Mouse (Mus musculus): Measurements from ENCODE around the gene Elovl1. TPM values are rescaled to one million over a fixed set of nuclear protein-coding genes. Genes with fewer than 3 reads are reported as not detected.

The Elovl1 gene
- 978 and 1,062 TPM in 2 replicates for polyA plus RNA-seq (2012; rRNA removed)

DNA sequence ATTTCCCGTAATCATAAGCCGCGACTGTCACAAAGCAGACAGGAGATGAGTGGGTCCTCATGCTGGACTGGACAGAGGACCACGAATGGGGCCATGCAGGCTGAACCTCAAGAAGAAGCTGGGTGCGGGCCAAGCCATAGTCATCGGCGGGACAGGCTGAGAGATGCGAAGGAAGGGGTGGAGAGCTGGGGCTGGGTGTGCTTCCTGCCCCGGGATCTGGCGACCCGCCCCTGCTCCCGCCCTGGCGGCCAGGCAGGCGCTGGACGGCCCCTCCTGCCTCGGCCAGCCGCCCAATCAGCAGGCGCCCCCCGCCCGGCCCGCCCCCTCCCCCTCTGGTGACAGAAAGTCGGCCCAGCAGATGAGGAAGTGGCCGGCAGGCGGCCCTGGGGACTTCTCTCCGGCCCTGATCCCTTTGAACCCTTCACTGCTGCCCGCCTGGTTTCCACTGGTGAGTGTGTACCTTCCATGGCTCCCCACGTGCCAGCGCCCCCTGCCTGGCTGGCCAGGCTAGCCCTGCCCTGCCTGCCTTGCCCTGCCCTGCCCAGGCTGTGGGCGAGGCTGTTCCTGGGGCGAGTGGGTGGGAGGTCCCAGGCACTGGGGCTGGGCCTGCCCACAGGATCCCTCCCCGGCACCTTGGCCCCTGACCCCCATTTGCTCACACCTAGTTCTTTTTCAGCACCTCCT is at the start of gene Elovl1:
TSS of gene Elovl1 (plus strand) at position 326 of the 684 bp plus-strand sequence.
- 1% methylated on average over 31 of the region's 31 CpGs for WGBS
- Histone ChIP-seq H3K4me3 (replicated peaks; ENCODE audit: extremely low read depth, low read depth, low read length) (peak within 1 kb of the TSS; percentile 89), H3K4me1 (ENCODE audit: control insufficient read depth, insufficient read depth, low read length) (peaks cover 26% of the 10 kb centered on the region)
- TF ChIP-seq POLR2A (IDR thresholded peaks at IDR 0.05; ENCODE audit: borderline replicate concordance, extremely low read depth, low read depth, low read length) (peak; percentile 78; the same call in 1 of the 2 replicates), CTCF (IDR thresholded peaks at IDR 0.05; ENCODE audit: insufficient read depth, low read length) (peak; percentile 29; the same call in 1 of the 2 replicates)
- peak; percentile 90 for DNase-seq

- no peak for TF ChIP-seq CTCF (IDR thresholded peaks at IDR 0.05; ENCODE audit: insufficient read depth, low read length)
- no peak for TF ChIP-seq POLR2A (IDR thresholded peaks at IDR 0.05; ENCODE audit: borderline replicate concordance, extremely low read depth, low read depth, low read length)
- no peak for DNase-seq
- Histone ChIP-seq H3K4me1 (ENCODE audit: control insufficient read depth, insufficient read depth, low read length) (no peaks in the 10 kb centered on the region), H3K4me3 (replicated peaks; ENCODE audit: extremely low read depth, low read depth, low read length) (no peak overlapping the region)
- WGBS, result 90% methylated on average over 7 of the region's 7 CpGs
These were observed 44.6 kb upstream of the Elovl1 start for GRCm38 (mm10) chr4:118383271-118383670.

DNA sequence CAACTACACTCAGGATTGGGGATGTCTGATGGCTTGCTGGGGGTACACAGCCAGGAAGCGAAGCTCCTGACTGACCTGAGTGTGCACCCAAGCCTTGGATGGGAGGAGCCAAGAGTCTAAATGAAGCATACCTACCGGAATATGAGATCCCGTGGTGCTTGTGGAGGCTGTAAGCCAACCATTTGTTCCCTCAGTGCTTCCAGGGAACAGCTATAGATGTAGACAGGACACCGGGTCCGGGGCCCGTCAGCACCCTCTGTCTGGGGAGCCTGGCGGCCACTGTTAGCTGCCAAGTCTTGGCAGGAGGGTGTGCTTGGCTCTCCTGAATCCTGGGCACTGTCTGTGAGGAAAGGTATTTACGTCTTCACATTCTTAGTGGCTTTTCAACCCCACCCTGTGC is 40.6 kb upstream of the Elovl1 start:
- DNase-seq, result no peak
- TF ChIP-seq CTCF (IDR thresholded peaks at IDR 0.05; ENCODE audit: insufficient read depth, low read length) (no peak), POLR2A (IDR thresholded peaks at IDR 0.05; ENCODE audit: borderline replicate concordance, extremely low read depth, low read depth, low read length) (no peak)
- WGBS, result 84% methylated on average over 8 of the region's 8 CpGs
- H3K4me3 ChIP-seq (replicated peaks; ENCODE audit: extremely low read depth, low read depth, low read length), result no peak overlapping the region
- H3K4me1 ChIP-seq (ENCODE audit: control insufficient read depth, insufficient read depth, low read length), result no peaks in the 10 kb centered on the region

DNA sequence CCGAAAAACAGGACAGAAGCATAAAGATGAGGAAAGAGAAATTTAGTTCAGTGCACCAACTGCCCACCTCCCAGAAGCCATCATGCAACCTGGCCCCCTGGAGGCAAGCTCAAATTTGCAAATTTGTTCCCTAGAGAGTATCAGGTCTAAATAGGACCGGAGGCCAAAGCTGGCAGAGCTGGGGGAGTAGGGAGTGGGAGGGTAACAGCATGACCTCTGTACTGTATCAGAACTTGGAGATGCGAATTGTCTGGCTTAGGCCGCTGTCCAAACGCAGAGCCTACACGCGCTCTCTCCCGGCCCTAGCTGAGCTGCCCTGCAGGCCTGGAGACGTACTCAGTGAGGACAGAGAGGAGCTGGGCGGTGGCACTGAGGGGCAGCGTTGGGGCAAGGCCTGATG is 37.7 kb upstream of the Elovl1 start:
- peaks cover 5% of the 10 kb centered on the region for H3K4me1 ChIP-seq (ENCODE audit: control insufficient read depth, insufficient read depth, low read length)
- no peak for DNase-seq
- TF ChIP-seq POLR2A (IDR thresholded peaks at IDR 0.05; ENCODE audit: borderline replicate concordance, extremely low read depth, low read depth, low read length) (no peak), CTCF (IDR thresholded peaks at IDR 0.05; ENCODE audit: insufficient read depth, low read length) (no peak)
- 92% methylated on average over 11 of the region's 11 CpGs for WGBS
- H3K4me3 ChIP-seq (replicated peaks; ENCODE audit: extremely low read depth, low read depth, low read length), result no peak overlapping the region

GRCm38 (mm10) chr4:118394505-118394904 is 33.4 kb upstream of the Elovl1 start:
- TF ChIP-seq POLR2A (IDR thresholded peaks at IDR 0.05; ENCODE audit: borderline replicate concordance, extremely low read depth, low read depth, low read length), result no peak
- no peak for TF ChIP-seq CTCF (IDR thresholded peaks at IDR 0.05; ENCODE audit: insufficient read depth, low read length)
- 55% methylated on average over 6 of the region's 6 CpGs for WGBS
- Histone ChIP-seq H3K4me3 (replicated peaks; ENCODE audit: extremely low read depth, low read depth, low read length) (no peak overlapping the region), H3K4me1 (ENCODE audit: control insufficient read depth, insufficient read depth, low read length) (peaks cover 12% of the 10 kb centered on the region)
- DNase-seq, result no peak

GRCm38 (mm10) chr4:118395289-118395688 is 32.6 kb upstream of the Elovl1 start:
- WGBS, result 32% methylated on average over 4 of the region's 4 CpGs
- H3K4me1 ChIP-seq (ENCODE audit: control insufficient read depth, insufficient read depth, low read length), result peaks cover 12% of the 10 kb centered on the region
- no peak overlapping the region for H3K4me3 ChIP-seq (replicated peaks; ENCODE audit: extremely low read depth, low read depth, low read length)
- no peak for DNase-seq
- TF ChIP-seq POLR2A (IDR thresholded peaks at IDR 0.05; ENCODE audit: borderline replicate concordance, extremely low read depth, low read depth, low read length), result no peak
- no peak for TF ChIP-seq CTCF (IDR thresholded peaks at IDR 0.05; ENCODE audit: insufficient read depth, low read length)

- WGBS, result 60% methylated on average over 3 of the region's 3 CpGs
- DNase-seq, result no peak
- TF ChIP-seq CTCF (IDR thresholded peaks at IDR 0.05; ENCODE audit: insufficient read depth, low read length) (no peak), POLR2A (IDR thresholded peaks at IDR 0.05; ENCODE audit: borderline replicate concordance, extremely low read depth, low read depth, low read length) (no peak)
- H3K4me1 ChIP-seq (ENCODE audit: control insufficient read depth, insufficient read depth, low read length), result peaks cover 12% of the 10 kb centered on the region
- H3K4me3 ChIP-seq (replicated peaks; ENCODE audit: extremely low read depth, low read depth, low read length), result no peak overlapping the region
These were observed 31.5 kb upstream of the Elovl1 start for GRCm38 (mm10) chr4:118396433-118396832.

GRCm38 (mm10) chr4:118398400-118398799 is 29.5 kb upstream of the Elovl1 start:
- 73% methylated on average over 6 of the region's 6 CpGs for WGBS

DNA sequence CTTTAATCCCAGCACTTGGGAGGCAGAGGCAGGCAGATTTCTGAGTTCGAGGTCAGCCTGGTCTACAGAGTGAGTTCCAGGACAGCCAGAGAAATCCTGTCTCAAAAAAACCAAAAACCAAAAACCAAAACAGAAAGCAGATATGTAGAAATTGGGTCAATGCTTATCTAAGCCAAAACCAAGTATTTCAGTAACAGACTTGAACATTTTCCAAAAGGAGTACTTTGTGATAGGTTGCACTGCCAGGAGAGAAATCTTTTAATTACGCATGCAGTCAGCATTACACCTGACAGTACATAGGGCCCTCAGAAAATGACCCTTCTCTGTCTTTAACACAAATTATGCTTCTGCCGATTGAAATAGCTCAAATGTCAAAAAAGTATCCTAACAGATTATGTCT is 26.5 kb upstream of the Elovl1 start:
- TF ChIP-seq POLR2A (IDR thresholded peaks at IDR 0.05; ENCODE audit: borderline replicate concordance, extremely low read depth, low read depth, low read length) (no peak), CTCF (IDR thresholded peaks at IDR 0.05; ENCODE audit: insufficient read depth, low read length) (no peak)
- 81% methylated on average over 3 of the region's 3 CpGs for WGBS
- no peak for DNase-seq
- peaks cover 4% of the 10 kb centered on the region for H3K4me1 ChIP-seq (ENCODE audit: control insufficient read depth, insufficient read depth, low read length)
- H3K4me3 ChIP-seq (replicated peaks; ENCODE audit: extremely low read depth, low read depth, low read length), result no peak overlapping the region

More at GRCm38 (mm10) chr4:118398400-118398799, 29.5 kb upstream of the Elovl1 start:
- Histone ChIP-seq H3K4me1 (ENCODE audit: control insufficient read depth, insufficient read depth, low read length) (peaks cover 12% of the 10 kb centered on the region), H3K4me3 (replicated peaks; ENCODE audit: extremely low read depth, low read depth, low read length) (no peak overlapping the region)
- TF ChIP-seq POLR2A (IDR thresholded peaks at IDR 0.05; ENCODE audit: borderline replicate concordance, extremely low read depth, low read depth, low read length) (no peak), CTCF (IDR thresholded peaks at IDR 0.05; ENCODE audit: insufficient read depth, low read length) (no peak)
- peak; percentile 50 for DNase-seq

GRCm38 (mm10) chr4:118401918-118402317 is 26.0 kb upstream of the Elovl1 start:
- H3K4me3 ChIP-seq (replicated peaks; ENCODE audit: extremely low read depth, low read depth, low read length), result no peak overlapping the region
- no peak for TF ChIP-seq CTCF (IDR thresholded peaks at IDR 0.05; ENCODE audit: insufficient read depth, low read length)
- no peak for TF ChIP-seq POLR2A (IDR thresholded peaks at IDR 0.05; ENCODE audit: borderline replicate concordance, extremely low read depth, low read depth, low read length)
- 74% methylated on average over 5 of the region's 5 CpGs for whole genome bisulfite sequencing
- peaks cover under 1% of the 10 kb centered on the region for H3K4me1 ChIP-seq (ENCODE audit: control insufficient read depth, insufficient read depth, low read length)
- no peak for DNase-seq
